ENCODE assay signal across 10 mouse cellular contexts in genomic region chr17:30368559-30368958, GRCm38 (mm10).
A peak's percentile ranks its signal among the peaks of the same experiment; 100 is the strongest.
DNase-seq lines count a peak whose midpoint lies in the region; ATAC-seq and TF ChIP-seq lines count a peak whose summit lies in the region.
"Had no signal": no experiment of that assay in that cellular context is flagged by ENCODE, and none has a peak within 500 bp of the region (broad histone marks: within the 10 kb centered on the region; RNA-seq: fewer than 3 reads in every experiment).

No protein-coding gene starts in this region.

- DNase-seq in lung, embryonic 14.5 days: peak; percentile 57
- DNase-seq in lung, adult 2 months: no peak
- peak; percentile 56 for DNase-seq in embryo, embryonic 10.5 days (ENCODE audit: low spot score)
- DNase-seq in hindbrain, embryonic 11.5 days (ENCODE audit: low spot score): peak; percentile 41
- DNase-seq in gastrocnemius, adult 8-10 months (ENCODE audit: low spot score in 2 of 2): no peak
- DNase-seq: adrenal gland, postnatal 25 days; liver had no signal

- 61% methylated on average over 2 of the region's 2 CpGs for WGBS in lung, embryonic 14.5 days
- WGBS in lung, adult 2 months: 55% methylated on average over 2 of the region's 2 CpGs
- 62% methylated on average over 2 of the region's 2 CpGs for WGBS in hindbrain, embryonic 11.5 days
- WGBS in olfactory bulb, adult 2 months: 24% methylated on average over 2 of the region's 2 CpGs
- 38% methylated on average over 2 of the region's 2 CpGs for WGBS in heart, embryonic 11.5 days (ENCODE audit: insufficient replicate concordance)

- no peaks in the 10 kb centered on the region for H3K9me3 ChIP-seq in lung, embryonic 14.5 days (ENCODE audit: low read depth, low read length)
- H3K9me3 ChIP-seq in hindbrain, embryonic 11.5 days (ENCODE audit: control insufficient read depth, low read length): no peaks in the 10 kb centered on the region
- H3K9me3 ChIP-seq in heart, embryonic 11.5 days (replicated peaks; ENCODE audit: control insufficient read depth, low read length): no peaks in the 10 kb centered on the region

- TF ChIP-seq POLR2A in lung, adult 2 months (IDR thresholded peaks at IDR 0.05; ENCODE audit: borderline replicate concordance, extremely low read depth, low read depth, low read length): no peak
- TF ChIP-seq POLR2A in olfactory bulb, adult 2 months (IDR thresholded peaks at IDR 0.05; ENCODE audit: insufficient read depth, low read depth, low read length): no peak

- no peaks in the 10 kb centered on the region for H3K36me3 ChIP-seq in lung, embryonic 14.5 days (ENCODE audit: insufficient read depth)
- H3K36me3 ChIP-seq in hindbrain, embryonic 11.5 days (ENCODE audit: control insufficient read depth, insufficient read depth, low read length): no peaks in the 10 kb centered on the region
- no peaks in the 10 kb centered on the region for H3K36me3 ChIP-seq in heart, embryonic 11.5 days (ENCODE audit: control insufficient read depth, insufficient read depth, low read length)

- H3K27me3 ChIP-seq in lung, embryonic 14.5 days (ENCODE audit: insufficient read depth, low read length): no peaks in the 10 kb centered on the region
- H3K27me3 ChIP-seq in hindbrain, embryonic 11.5 days (ENCODE audit: control insufficient read depth, insufficient read depth, low read length): no peaks in the 10 kb centered on the region
- H3K27me3 ChIP-seq in heart, embryonic 11.5 days (ENCODE audit: control insufficient read depth, insufficient read depth, low read length): no peaks in the 10 kb centered on the region

- TF ChIP-seq CTCF in lung, embryonic 14.5 days (IDR thresholded peaks at IDR 0.05; ENCODE audit: low read depth): no peak
- no peak for TF ChIP-seq CTCF in lung, adult 2 months (IDR thresholded peaks at IDR 0.05; ENCODE audit: insufficient read depth, low read length)
- no peak for TF ChIP-seq CTCF in olfactory bulb, adult 2 months (IDR thresholded peaks at IDR 0.05; ENCODE audit: insufficient read depth, low read depth, low read length)

- H3K27ac ChIP-seq in lung, embryonic 14.5 days (ENCODE audit: low read depth): no peak overlapping the region
- H3K27ac ChIP-seq in hindbrain, embryonic 11.5 days (ENCODE audit: low read depth, low read length): 0 out of 2 replicates have a peak overlapping the region, but pooled peaks have one; percentile 36
- 0 out of 2 replicates have a peak overlapping the region, but pooled peaks have one; percentile 31 for H3K27ac ChIP-seq in olfactory bulb, adult 2 months (ENCODE audit: insufficient read depth, low read depth, low read length)
- H3K27ac ChIP-seq in heart, embryonic 11.5 days (ENCODE audit: low read depth, low read length): no peak overlapping the region
- H3K27ac ChIP-seq: kidney, postnatal 0 days had no signal

- H3K4me2 ChIP-seq in lung, embryonic 14.5 days: no peak overlapping the region
- no peak overlapping the region for H3K4me2 ChIP-seq in hindbrain, embryonic 11.5 days (replicated peaks; ENCODE audit: low read depth, low read length)
- H3K4me2 ChIP-seq in heart, embryonic 11.5 days: no peak overlapping the region

- H3K4me1 ChIP-seq in lung, embryonic 14.5 days (ENCODE audit: insufficient read depth): peaks cover 3% of the 10 kb centered on the region; the same call in 1 of the 2 replicates
- H3K4me1 ChIP-seq in lung, adult 2 months (ENCODE audit: control insufficient read depth, insufficient read depth, low read length): no peaks in the 10 kb centered on the region
- no peaks in the 10 kb centered on the region for H3K4me1 ChIP-seq in hindbrain, embryonic 11.5 days (replicated peaks; ENCODE audit: control insufficient read depth, insufficient read depth, low read length)
- H3K4me1 ChIP-seq in olfactory bulb, adult 2 months (ENCODE audit: control insufficient read depth, insufficient read depth, low read length): no peaks in the 10 kb centered on the region
- peaks cover 6% of the 10 kb centered on the region for H3K4me1 ChIP-seq in heart, embryonic 11.5 days (ENCODE audit: control insufficient read depth, insufficient read depth, low read length)

- H3K9ac ChIP-seq in lung, embryonic 14.5 days: no peak overlapping the region
- 0 out of 2 replicates have a peak overlapping the region, but pooled peaks have one; percentile 7 for H3K9ac ChIP-seq in hindbrain, embryonic 11.5 days (ENCODE audit: low read depth, low read length)
- no peak overlapping the region for H3K9ac ChIP-seq in heart, embryonic 11.5 days (ENCODE audit: low read depth, low read length)

- no peak overlapping the region for H3K4me3 ChIP-seq in lung, embryonic 14.5 days (ENCODE audit: low read depth, low read length)
- H3K4me3 ChIP-seq in lung, adult 2 months (replicated peaks; ENCODE audit: extremely low read depth, low read depth, low read length): no peak overlapping the region
- H3K4me3 ChIP-seq in hindbrain, embryonic 11.5 days (ENCODE audit: low read depth, low read length): no peak overlapping the region
- no peak overlapping the region for H3K4me3 ChIP-seq in olfactory bulb, adult 2 months (ENCODE audit: insufficient read depth, low read depth, low read length)
- no peak overlapping the region for H3K4me3 ChIP-seq in heart, embryonic 11.5 days (ENCODE audit: low read depth, low read length)

- ATAC-seq in lung, embryonic 14.5 days (ENCODE audit: insufficient read depth): no peak
- no peak for ATAC-seq in hindbrain, embryonic 11.5 days (ENCODE audit: low FRiP score)
- no peak for ATAC-seq in heart, embryonic 11.5 days (replicated peaks; ENCODE audit: insufficient number of reproducible peaks, low FRiP score, low TSS enrichment)

Comparison
In these comparisons a context has a peak if more than half of its experiments do, and no peak if none do; other contexts are left out.
1. DNase-seq: peak in lung, embryonic 14.5 days (single experiment), embryo, embryonic 10.5 days (single experiment) and hindbrain, embryonic 11.5 days (single experiment); none in lung, adult 2 months (single experiment) and gastrocnemius, adult 8-10 months (0 of 2).
2. H3K27ac ChIP-seq: peak in hindbrain, embryonic 11.5 days (single experiment) and olfactory bulb, adult 2 months (single experiment); none in lung, embryonic 14.5 days (single experiment) and heart, embryonic 11.5 days (single experiment).